Mouse (Mus musculus) neural tube, embryonic 12.5 days (tissue): ENCODE measurements at regions not wholly inside any gene's neighbourhood (a gene's known extent, or its start where the extent isn't known, plus 50 kb on each side); places are given as distances from the start of the nearest gene placed in this dataset.
A peak's percentile ranks its signal among the peaks of the same experiment; 100 is the strongest.

ENCODE experiments used
- ATAC-seq: fragments of 200-750 bp; cut with Nextera tagmentation; 2 replicates; pipeline ENCODE4 v1.8.0; 2017; ENCODE audit warnings: low read depth, mild to moderate bottlenecking, moderate TSS enrichment, moderate library complexity; ENCODE audit not compliant: low FRiP score
- H3K27ac ChIP-seq: fragments of 300-500 bp; sonication (generic); 2 replicates; pipeline ENCODE4 v1.5.1; 2016
- H3K27me3 ChIP-seq: fragments of 300-500 bp; sonication (generic); replicated peaks from 2 replicates; pipeline ENCODE4 v1.6.1; 2016; ENCODE audit warnings: mild to moderate bottlenecking
- H3K36me3 ChIP-seq: fragments of 300-500 bp; sonication (generic); 2 replicates; pipeline ENCODE4 v1.6.1; 2016; ENCODE audit warnings: mild to moderate bottlenecking
- H3K4me1 ChIP-seq: fragments of 300-500 bp; sonication (generic); 2 replicates; pipeline ENCODE4 v1.6.1; 2016
- H3K4me2 ChIP-seq: fragments of 300-500 bp; sonication (generic); replicated peaks from 2 replicates; pipeline ENCODE4 v1.6.1; 2016; ENCODE audit warnings: mild to moderate bottlenecking
- H3K4me3 ChIP-seq: fragments of 300-500 bp; sonication (generic); 2 replicates; pipeline ENCODE4 v1.5.1; 2016
- H3K9ac ChIP-seq: fragments of 300-500 bp; sonication (generic); 2 replicates; pipeline ENCODE4 v1.6.1; 2016; ENCODE audit warnings: mild to moderate bottlenecking
- H3K9me3 ChIP-seq: fragments of 300-500 bp; sonication (generic); 2 replicates; pipeline ENCODE4 v1.6.1; 2016; ENCODE audit warnings: mild to moderate bottlenecking
- WGBS: fragments of 180-500 bp; shearing (Covaris S2); methylation state at CpG from one replicate; pipeline ENCODE4 v1.1.7; 2016; 5-methylcytosine and 5-hydroxymethylcytosine counted together

- Histone ChIP-seq H3K27ac (peak overlapping the region; percentile 100), H3K4me3 (peak overlapping the region; percentile 90), H3K9me3 (no peaks in the 10 kb centered on the region), H3K4me2 (peak overlapping the region; percentile 72), H3K9ac (peak overlapping the region; percentile 100), H3K4me1 (no peaks in the 10 kb centered on the region), H3K36me3 (peaks cover 2% of the 10 kb centered on the region; the same call in 1 of the 2 replicates), H3K27me3 (peaks cover 4% of the 10 kb centered on the region; the same call in 1 of the 2 replicates)
- peak; percentile 27 for ATAC-seq
- WGBS = 2% methylated on average over 11 of the region's 11 CpGs
Measured at GRCm38 (mm10) chr13:83724995-83725394, 221.2 kb downstream of the Mef2c start.

GRCm38 (mm10) chr13:83725831-83726230 lies 222.0 kb downstream of the Mef2c start:
- under 1% methylated on average over 13 of the region's 13 CpGs for WGBS
- Histone ChIP-seq H3K9ac (peak overlapping the region; percentile 100), H3K4me1 (no peaks in the 10 kb centered on the region), H3K4me2 (peak overlapping the region; percentile 72), H3K27ac (peak overlapping the region; percentile 100), H3K27me3 (peaks cover 4% of the 10 kb centered on the region; the same call in 1 of the 2 replicates), H3K36me3 (peaks cover 6% of the 10 kb centered on the region; the same call in 1 of the 2 replicates), H3K4me3 (peak overlapping the region; percentile 90), H3K9me3 (no peaks in the 10 kb centered on the region)
- no peak for ATAC-seq

- 2% methylated on average over 13 of the region's 13 CpGs for WGBS
- Histone ChIP-seq H3K9me3 (no peaks in the 10 kb centered on the region), H3K4me1 (no peaks in the 10 kb centered on the region), H3K27ac (peak overlapping the region; percentile 100), H3K36me3 (peaks cover 7% of the 10 kb centered on the region; the same call in 1 of the 2 replicates), H3K9ac (peak overlapping the region; percentile 100), H3K27me3 (0 out of 2 replicates have a peak, but pooled peaks cover 4% of the 10 kb centered on the region), H3K4me2 (peak overlapping the region; percentile 72), H3K4me3 (peak overlapping the region; percentile 90)
- no peak for ATAC-seq
Measured at GRCm38 (mm10) chr13:83726346-83726975, 222.6 kb downstream of the Mef2c start.

- H3K4me2 ChIP-seq = peak overlapping the region; percentile 72
Measured at GRCm38 (mm10) chr13:83727051-83727765, 223.4 kb downstream of the Mef2c start.

GRCm38 (mm10) chr13:83727766-83728395 lies 224.0 kb downstream of the Mef2c start:
- Histone ChIP-seq H3K36me3 (peaks cover 10% of the 10 kb centered on the region; the same call in 1 of the 2 replicates), H3K9ac (peak overlapping the region; percentile 100), H3K9me3 (no peaks in the 10 kb centered on the region), H3K27ac (peak overlapping the region; percentile 100), H3K4me3 (peak overlapping the region; percentile 90), H3K27me3 (no peaks in the 10 kb centered on the region), H3K4me1 (no peaks in the 10 kb centered on the region), H3K4me2 (peak overlapping the region; percentile 72)
- no peak for ATAC-seq
- WGBS = 4% methylated on average over 9 of the region's 9 CpGs

More at GRCm38 (mm10) chr13:83727051-83727765, 223.4 kb downstream of the Mef2c start:
- peak overlapping the region; percentile 90 for H3K4me3 ChIP-seq
- H3K9ac ChIP-seq = peak overlapping the region; percentile 100
- under 1% methylated on average over 38 of the region's 38 CpGs for WGBS
- H3K9me3 ChIP-seq = no peaks in the 10 kb centered on the region
- H3K27me3 ChIP-seq = 0 out of 2 replicates have a peak, but pooled peaks cover 3% of the 10 kb centered on the region
- peaks cover 7% of the 10 kb centered on the region; the same call in 1 of the 2 replicates for H3K36me3 ChIP-seq
- no peaks in the 10 kb centered on the region for H3K4me1 ChIP-seq
- peak overlapping the region; percentile 100 for H3K27ac ChIP-seq
- peak; percentile 46 for ATAC-seq

GRCm38 (mm10) chr13:83728421-83729010 lies 224.7 kb downstream of the Mef2c start:
- no peaks in the 10 kb centered on the region for H3K27me3 ChIP-seq
- H3K9ac ChIP-seq = peak overlapping the region; percentile 100
- H3K9me3 ChIP-seq = no peaks in the 10 kb centered on the region
- H3K27ac ChIP-seq = peak overlapping the region; percentile 100
- ATAC-seq = no peak
- H3K4me2 ChIP-seq = peak overlapping the region; percentile 72
- peak overlapping the region; percentile 90 for H3K4me3 ChIP-seq
- 3% methylated on average over 5 of the region's 5 CpGs for WGBS
- H3K36me3 ChIP-seq = peaks cover 11% of the 10 kb centered on the region; the same call in 1 of the 2 replicates
- no peaks in the 10 kb centered on the region for H3K4me1 ChIP-seq

GRCm38 (mm10) chr13:83729331-83730009 lies 225.6 kb downstream of the Mef2c start:
- peak; percentile 8 for ATAC-seq
- no peaks in the 10 kb centered on the region for H3K27me3 ChIP-seq
- peak overlapping the region; percentile 100 for H3K27ac ChIP-seq
- H3K4me1 ChIP-seq = no peaks in the 10 kb centered on the region
- WGBS = under 1% methylated on average over 33 of the region's 33 CpGs
- H3K9ac ChIP-seq = peak overlapping the region; percentile 100
- H3K9me3 ChIP-seq = no peaks in the 10 kb centered on the region
- H3K36me3 ChIP-seq = peaks cover 11% of the 10 kb centered on the region; the same call in 1 of the 2 replicates
- H3K4me3 ChIP-seq = peak overlapping the region; percentile 90
- H3K4me2 ChIP-seq = peak overlapping the region; percentile 72

- WGBS = under 1% methylated on average over 16 of the region's 16 CpGs
- Histone ChIP-seq H3K27me3 (no peaks in the 10 kb centered on the region), H3K9me3 (no peaks in the 10 kb centered on the region), H3K4me1 (no peaks in the 10 kb centered on the region), H3K27ac (peak overlapping the region; percentile 100), H3K36me3 (peaks cover 9% of the 10 kb centered on the region; the same call in 1 of the 2 replicates), H3K4me3 (peak overlapping the region; percentile 90), H3K4me2 (peak overlapping the region; percentile 72), H3K9ac (peak overlapping the region; percentile 100)
- ATAC-seq = peak; percentile 0
Measured at GRCm38 (mm10) chr13:83730155-83730712, 226.4 kb downstream of the Mef2c start.

- ATAC-seq = peak; percentile 69
- H3K9ac ChIP-seq = peak overlapping the region; percentile 100
- peak overlapping the region; percentile 90 for H3K4me3 ChIP-seq
- H3K4me1 ChIP-seq = no peaks in the 10 kb centered on the region
- H3K4me2 ChIP-seq = peak overlapping the region; percentile 72
- H3K27ac ChIP-seq = peak overlapping the region; percentile 100
- peaks cover 9% of the 10 kb centered on the region; the same call in 1 of the 2 replicates for H3K36me3 ChIP-seq
- under 1% methylated on average over 91 of the region's 91 CpGs for WGBS
- no peaks in the 10 kb centered on the region for H3K27me3 ChIP-seq
- no peaks in the 10 kb centered on the region for H3K9me3 ChIP-seq
Measured at GRCm38 (mm10) chr13:83730713-83731480, 227.1 kb downstream of the Mef2c start.

GRCm38 (mm10) chr13:83731481-83732006 lies 227.7 kb downstream of the Mef2c start:
- ATAC-seq = no peak
- WGBS = 0% methylated on average over 10 of the region's 10 CpGs
- peak overlapping the region; percentile 90 for H3K4me3 ChIP-seq
- peak overlapping the region; percentile 100 for H3K9ac ChIP-seq
- H3K4me1 ChIP-seq = no peaks in the 10 kb centered on the region
- H3K27me3 ChIP-seq = no peaks in the 10 kb centered on the region
- H3K27ac ChIP-seq = peak overlapping the region; percentile 100
- H3K36me3 ChIP-seq = peaks cover 9% of the 10 kb centered on the region; the same call in 1 of the 2 replicates
- H3K4me2 ChIP-seq = peak overlapping the region; percentile 72
- no peaks in the 10 kb centered on the region for H3K9me3 ChIP-seq
